Mouse (Mus musculus) urinary bladder, postnatal 25 days (tissue): Measurements from ENCODE around the gene Aldh1l1.
A peak's percentile ranks its signal among the peaks of the same experiment; 100 is the strongest.

Source experiments
- DNase-seq: peaks from one replicate; pipeline ENCODE4 v3.0.0; 2022; ENCODE audit warnings: low spot score

Gene Aldh1l1

GRCm38 (mm10) chr6:90507443-90507842 lies 21.2 kb downstream of the Aldh1l1 start:
- DNase-seq: no peak

- DNase-seq: no peak
Measured at GRCm38 (mm10) chr6:90508197-90508624, 22.0 kb downstream of the Aldh1l1 start.

GRCm38 (mm10) chr6:90509085-90509484 lies 22.9 kb downstream of the Aldh1l1 start:
- no peak for DNase-seq

GRCm38 (mm10) chr6:90512416-90512815 lies 26.2 kb downstream of the Aldh1l1 start:
- DNase-seq: no peak

GRCm38 (mm10) chr6:90513074-90513856 lies 27.0 kb downstream of the Aldh1l1 start:
- no peak for DNase-seq

- no peak for DNase-seq
Measured at GRCm38 (mm10) chr6:90514369-90514768, 28.1 kb downstream of the Aldh1l1 start.

- peak; percentile 85 for DNase-seq
Measured at GRCm38 (mm10) chr6:90514883-90515405, 28.7 kb downstream of the Aldh1l1 start.

GRCm38 (mm10) chr6:90518892-90519291 lies 32.7 kb downstream of the Aldh1l1 start:
- DNase-seq: no peak

GRCm38 (mm10) chr6:90519375-90519774 lies 33.1 kb downstream of the Aldh1l1 start:
- no peak for DNase-seq

- no peak for DNase-seq
Measured at GRCm38 (mm10) chr6:90526406-90526805, 40.2 kb downstream of the Aldh1l1 start.

GRCm38 (mm10) chr6:90529461-90530046 lies 43.3 kb downstream of the Aldh1l1 start:
- no peak for DNase-seq

- no peak for DNase-seq
Measured at GRCm38 (mm10) chr6:90532575-90533190, 46.5 kb downstream of the Aldh1l1 start.

GRCm38 (mm10) chr6:90533505-90533904 lies 47.3 kb downstream of the Aldh1l1 start:
- no peak for DNase-seq

GRCm38 (mm10) chr6:90534701-90535475 lies 48.7 kb downstream of the Aldh1l1 start:
- no peak for DNase-seq

GRCm38 (mm10) chr6:90536824-90537223 lies 50.6 kb downstream of the Aldh1l1 start:
- no peak for DNase-seq

GRCm38 (mm10) chr6:90537941-90538340 lies 51.7 kb downstream of the Aldh1l1 start:
- DNase-seq: peak; percentile 85

GRCm38 (mm10) chr6:90539271-90539670 lies 53.0 kb downstream of the Aldh1l1 start:
- DNase-seq: no peak

GRCm38 (mm10) chr6:90540520-90540919 lies 54.3 kb downstream of the Aldh1l1 start:
- no peak for DNase-seq

- no peak for DNase-seq
Measured at GRCm38 (mm10) chr6:90541367-90541772, 55.1 kb downstream of the Aldh1l1 start.

- DNase-seq: no peak
Measured at GRCm38 (mm10) chr6:90544433-90544832, 58.2 kb downstream of the Aldh1l1 start.

- DNase-seq: no peak
Measured at GRCm38 (mm10) chr6:90546274-90546673, 60.0 kb downstream of the Aldh1l1 start.

GRCm38 (mm10) chr6:90547041-90547440 lies 60.8 kb downstream of the Aldh1l1 start:
- DNase-seq: no peak
